Mouse (Mus musculus) heart, postnatal 0 days (tissue): ENCODE data around the gene Drc3.

ENCODE experiments used
- CTCF ChIP-seq: IDR thresholded peaks from 2 replicates; pipeline ENCODE4 v1.5.1; 2016; ENCODE audit warnings: antibody characterized with exemption, control low read depth, low read depth
- EP300 ChIP-seq: IDR thresholded peaks from 2 replicates; pipeline ENCODE4 v1.6.1; 2016; ENCODE audit warnings: antibody characterized with exemption, low read depth

- TF ChIP-seq CTCF (no peak), EP300 (no peak)
These were observed 32.8 kb downstream of the Drc3 start for GRCm38 (mm10) chr11:60385946-60386345.
